Mouse (Mus musculus) intestine, embryonic 15.5 days (tissue): ENCODE measurements around the gene Hecw2. TPM values are rescaled to one million over a fixed set of nuclear protein-coding genes. Genes with fewer than 3 reads are reported as not detected.
A peak's percentile ranks its signal among the peaks of the same experiment; 100 is the strongest.

Source experiments
- ATAC-seq: fragments of 200-750 bp; cut with Nextera tagmentation; 2 replicates; pipeline ENCODE4 v1.8.0; 2017; ENCODE audit warnings: moderate TSS enrichment, moderate library complexity
- H3K27ac ChIP-seq: fragments of 300-500 bp; sonication (generic); 2 replicates; pipeline ENCODE4 v1.5.1; 2015; ENCODE audit warnings: mild to moderate bottlenecking, inconsistent platforms
- H3K27me3 ChIP-seq: fragments of 300-500 bp; sonication (generic); replicated peaks from 2 replicates; pipeline ENCODE4 v1.6.1; 2015; ENCODE audit warnings: inconsistent platforms
- H3K36me3 ChIP-seq: fragments of 300-500 bp; sonication (generic); 2 replicates; pipeline ENCODE4 v1.6.1; 2015; ENCODE audit warnings: inconsistent platforms
- H3K4me1 ChIP-seq: fragments of 300-500 bp; sonication (generic); replicated peaks from 2 replicates; pipeline ENCODE4 v1.6.1; 2015; ENCODE audit warnings: inconsistent platforms
- H3K4me2 ChIP-seq: fragments of 300-500 bp; sonication (generic); replicated peaks from 2 replicates; pipeline ENCODE4 v1.6.1; 2015; ENCODE audit warnings: mild to moderate bottlenecking, inconsistent platforms
- H3K4me3 ChIP-seq: fragments of 300-500 bp; sonication (generic); replicated peaks from 2 replicates; pipeline ENCODE4 v1.5.1; 2015; ENCODE audit warnings: inconsistent platforms
- H3K9ac ChIP-seq: fragments of 300-500 bp; sonication (generic); 2 replicates; pipeline ENCODE4 v1.6.1; 2015; ENCODE audit warnings: inconsistent platforms
- H3K9me3 ChIP-seq: fragments of 300-500 bp; sonication (generic); 2 replicates; pipeline ENCODE4 v1.6.1; 2016; ENCODE audit warnings: inconsistent platforms
- WGBS: fragments of 180-500 bp; shearing (Covaris S2); methylation state at CpG from one replicate; pipeline ENCODE4 v1.1.7; 2015; 5-methylcytosine and 5-hydroxymethylcytosine counted together
- polyA plus RNA-seq: library from polyadenylated mRNA; unstranded; fragments of >200 nt; fragmentation: Nextera tagmentation; extraction: Ambion mirVana; gene quantifications from 2 replicates; pipeline ENCODE4 v1.2.1, GENCODE M21; 2015

The Hecw2 gene
- polyA plus RNA-seq, 1 experiment from 2014 or later, result 1.8 TPM

DNA sequence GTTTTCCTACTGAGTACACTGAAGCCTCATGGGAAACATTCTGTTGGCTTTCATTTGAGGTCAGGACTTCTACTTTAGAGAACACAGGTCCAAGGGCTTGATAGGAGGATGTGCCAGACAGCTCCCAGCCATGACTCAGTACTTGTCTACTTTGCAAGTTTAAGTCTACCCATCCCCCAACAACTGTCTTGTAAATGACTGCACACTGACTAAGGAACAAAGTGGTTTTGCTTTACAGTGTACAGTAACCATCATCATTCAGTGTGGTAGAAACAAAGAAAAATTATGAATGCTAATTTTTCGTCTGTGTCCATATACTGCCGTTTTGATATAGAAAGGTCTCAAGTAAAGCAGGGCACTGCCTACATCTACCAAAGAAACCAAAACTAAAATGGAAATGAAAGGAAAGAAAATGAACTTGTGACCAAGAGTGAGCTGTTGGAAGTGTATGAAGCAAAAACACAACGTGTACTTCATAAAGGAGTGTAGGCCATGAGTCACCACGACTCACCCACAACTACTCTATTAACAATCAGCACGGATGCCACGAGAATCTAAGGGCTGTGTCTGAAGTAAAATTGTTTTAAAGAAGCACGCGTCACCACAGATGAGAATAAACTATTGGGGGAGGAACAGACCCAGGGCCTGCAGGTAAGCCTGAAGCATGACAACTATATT, 356.6 kb downstream of the Hecw2 start:
- H3K27me3 ChIP-seq, result no peaks in the 10 kb centered on the region
- 80% methylated on average over 8 of the region's 8 CpGs for WGBS
- ATAC-seq, result no peak

DNA sequence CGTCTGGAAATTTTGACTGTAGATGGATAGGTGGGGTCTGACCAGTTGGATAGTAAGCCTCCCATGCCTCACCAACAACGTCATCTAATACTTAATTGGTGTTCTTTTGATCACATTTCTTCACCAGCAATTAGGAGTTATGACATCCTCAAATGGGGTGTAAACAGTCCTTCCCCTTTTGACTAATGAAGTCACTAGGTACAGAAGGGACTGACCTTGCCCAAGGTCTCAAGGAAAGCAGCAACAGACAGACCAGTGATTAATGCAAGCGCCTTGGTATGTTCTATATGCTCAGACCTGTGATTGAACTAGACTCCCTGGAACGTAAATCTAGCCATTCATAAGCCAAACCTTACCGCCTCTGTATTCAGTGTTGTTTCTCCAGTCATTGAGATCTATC, 364.7 kb downstream of the Hecw2 start:
- Histone ChIP-seq H3K27me3 (no peaks in the 10 kb centered on the region), H3K4me2 (no peak overlapping the region), H3K9ac (no peak overlapping the region), H3K27ac (no peak overlapping the region), H3K36me3 (no peaks in the 10 kb centered on the region), H3K4me3 (no peak overlapping the region), H3K4me1 (no peaks in the 10 kb centered on the region), H3K9me3 (no peaks in the 10 kb centered on the region)
- WGBS, result 85% methylated on average over 5 of the region's 5 CpGs
- no peak for ATAC-seq

More for the DNA sequence above, 356.6 kb downstream of the Hecw2 start:
- Histone ChIP-seq H3K4me1 (no peaks in the 10 kb centered on the region), H3K9ac (no peak overlapping the region), H3K4me2 (no peak overlapping the region), H3K27ac (no peak overlapping the region), H3K36me3 (no peaks in the 10 kb centered on the region), H3K9me3 (no peaks in the 10 kb centered on the region), H3K4me3 (no peak overlapping the region)

DNA sequence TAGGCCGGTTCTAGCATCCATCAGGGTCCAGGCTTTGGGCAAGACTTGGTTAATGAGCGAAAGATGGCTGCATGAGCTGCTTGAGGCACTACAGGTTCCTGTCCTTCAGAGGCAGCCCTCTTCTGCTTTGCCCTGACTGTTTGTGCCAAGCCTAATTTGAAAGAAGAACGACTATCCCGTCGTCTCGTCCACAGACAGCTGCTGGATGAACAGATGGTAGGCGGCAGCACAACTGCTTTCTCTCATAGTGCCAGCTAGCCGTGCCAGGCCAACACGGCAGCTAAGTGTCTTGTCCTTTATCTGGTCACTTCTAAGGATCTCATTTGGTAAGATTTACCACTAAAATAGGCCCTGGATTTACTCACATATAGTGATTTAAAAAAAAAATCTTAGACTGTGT, 365.9 kb downstream of the Hecw2 start:
- WGBS, result 78% methylated on average over 9 of the region's 9 CpGs
- no peaks in the 10 kb centered on the region for H3K36me3 ChIP-seq
- ATAC-seq, result no peak
- H3K9ac ChIP-seq, result no peak overlapping the region
- H3K4me3 ChIP-seq, result no peak overlapping the region
- H3K4me2 ChIP-seq, result no peak overlapping the region
- H3K4me1 ChIP-seq, result no peaks in the 10 kb centered on the region
- H3K27me3 ChIP-seq, result no peaks in the 10 kb centered on the region
- no peaks in the 10 kb centered on the region for H3K9me3 ChIP-seq
- no peak overlapping the region for H3K27ac ChIP-seq

DNA sequence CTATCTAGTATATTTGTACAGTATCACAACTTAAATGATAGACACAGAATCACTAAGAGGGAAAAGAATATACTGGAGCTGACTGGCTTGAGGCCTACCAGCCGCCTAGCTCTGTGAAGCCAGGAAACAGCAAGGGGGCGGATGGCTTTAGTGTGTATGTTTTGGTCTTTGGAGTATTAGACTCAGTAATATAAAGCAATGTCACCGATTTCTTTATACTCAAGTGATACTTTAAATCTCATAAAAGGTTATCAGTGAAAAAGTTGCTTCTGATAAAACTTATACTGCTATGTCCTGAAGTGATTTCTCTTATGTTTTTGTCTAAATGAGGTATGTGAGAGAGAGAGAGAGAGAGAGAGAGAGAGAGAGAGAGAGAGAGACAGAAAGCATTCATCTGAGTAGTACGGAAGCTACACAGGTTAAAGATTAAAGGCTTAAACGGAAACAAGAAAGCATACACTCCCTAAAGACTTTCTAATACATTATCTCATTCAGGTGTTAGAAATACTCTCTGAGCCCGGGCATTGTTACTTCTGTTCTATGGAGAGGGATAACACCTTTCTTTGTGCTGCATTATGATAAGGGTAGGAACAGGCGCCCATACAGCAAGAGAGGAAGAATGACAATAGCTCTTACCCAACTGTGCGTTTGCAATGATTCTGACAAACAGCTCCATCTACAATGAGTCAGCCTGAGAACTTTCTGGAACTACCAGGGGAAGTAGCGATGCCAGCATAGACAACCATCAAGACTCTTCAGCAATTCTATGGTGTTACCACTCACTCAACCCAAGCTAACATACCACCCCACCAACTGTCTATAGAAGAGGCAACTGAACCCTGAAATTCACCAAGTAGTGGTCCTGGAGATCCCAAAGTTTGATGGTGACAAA, 370.3 kb downstream of the Hecw2 start:
- Histone ChIP-seq H3K27ac (no peak overlapping the region), H3K9me3 (no peaks in the 10 kb centered on the region), H3K4me1 (no peaks in the 10 kb centered on the region), H3K4me2 (no peak overlapping the region), H3K9ac (no peak overlapping the region), H3K27me3 (no peaks in the 10 kb centered on the region), H3K36me3 (no peaks in the 10 kb centered on the region), H3K4me3 (no peak overlapping the region)
- WGBS, result 79% methylated on average over 9 of the region's 9 CpGs
- no peak for ATAC-seq

DNA sequence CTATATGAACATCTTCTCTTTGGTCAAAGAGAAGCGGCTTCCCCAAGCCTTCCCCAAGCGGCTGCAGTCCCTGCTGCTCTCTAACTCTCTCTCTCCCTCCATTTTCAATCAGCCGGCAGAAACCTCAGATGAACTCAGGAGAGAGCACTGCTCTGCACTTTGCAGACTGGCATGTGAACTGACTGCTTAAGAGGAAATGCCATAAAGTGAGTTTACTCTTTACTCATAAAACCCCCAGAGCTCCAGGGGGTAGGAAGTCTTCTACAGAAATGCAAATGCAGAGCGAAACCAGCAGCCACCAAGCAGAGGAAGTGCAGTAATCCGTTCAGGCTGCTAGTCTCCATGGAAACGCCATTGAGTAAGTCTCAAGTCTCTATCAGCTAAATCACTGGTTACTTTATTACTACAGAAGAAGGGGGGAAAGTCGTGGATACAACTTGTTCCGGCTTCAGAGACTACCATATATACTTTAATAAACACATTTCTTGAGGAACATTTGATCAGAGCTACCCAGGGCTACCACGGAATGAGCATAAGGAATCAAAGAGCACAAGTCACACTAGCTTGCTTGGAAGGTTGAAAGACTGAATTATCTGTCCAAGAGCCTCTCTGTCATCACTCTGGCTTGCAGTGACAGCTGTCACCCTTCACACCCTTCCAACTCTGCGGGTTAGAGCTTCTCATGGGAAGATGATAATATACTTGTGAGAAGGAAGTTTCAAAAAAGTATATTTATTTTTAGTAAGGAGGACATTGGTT, 371.1 kb downstream of the Hecw2 start:
- Histone ChIP-seq H3K4me3 (peak overlapping the region; percentile 24), H3K27ac (no peak overlapping the region), H3K27me3 (no peaks in the 10 kb centered on the region), H3K9ac (no peak overlapping the region), H3K36me3 (no peaks in the 10 kb centered on the region), H3K4me2 (peak overlapping the region; percentile 52), H3K4me1 (no peaks in the 10 kb centered on the region), H3K9me3 (no peaks in the 10 kb centered on the region)
- 7% methylated on average over 10 of the region's 10 CpGs for WGBS
- peak; percentile 89 for ATAC-seq

DNA sequence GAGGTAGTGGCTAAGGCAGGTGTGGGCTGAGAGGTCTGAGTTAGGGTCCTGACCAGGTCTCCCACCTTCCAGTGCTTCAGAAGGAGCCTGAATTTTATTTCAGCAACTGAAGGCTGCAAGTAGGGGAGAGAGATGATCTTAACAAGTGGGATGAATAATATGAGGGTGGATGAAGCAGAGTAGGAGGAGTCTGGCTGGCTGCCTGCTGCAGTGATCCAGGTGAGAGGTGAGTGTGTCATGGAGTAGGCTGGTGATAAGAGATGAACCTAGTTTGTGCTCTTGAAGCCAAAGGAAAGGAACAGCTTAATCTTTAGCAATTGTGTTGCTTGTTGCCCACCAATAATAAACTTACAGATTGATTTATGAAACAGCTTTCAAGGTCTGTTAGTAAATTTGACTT, 373.0 kb downstream of the Hecw2 start:
- Histone ChIP-seq H3K4me3 (no peak overlapping the region), H3K9me3 (no peaks in the 10 kb centered on the region), H3K9ac (no peak overlapping the region), H3K4me2 (no peak overlapping the region), H3K36me3 (no peaks in the 10 kb centered on the region), H3K27ac (no peak overlapping the region), H3K27me3 (no peaks in the 10 kb centered on the region), H3K4me1 (no peaks in the 10 kb centered on the region)
- no peak for ATAC-seq

DNA sequence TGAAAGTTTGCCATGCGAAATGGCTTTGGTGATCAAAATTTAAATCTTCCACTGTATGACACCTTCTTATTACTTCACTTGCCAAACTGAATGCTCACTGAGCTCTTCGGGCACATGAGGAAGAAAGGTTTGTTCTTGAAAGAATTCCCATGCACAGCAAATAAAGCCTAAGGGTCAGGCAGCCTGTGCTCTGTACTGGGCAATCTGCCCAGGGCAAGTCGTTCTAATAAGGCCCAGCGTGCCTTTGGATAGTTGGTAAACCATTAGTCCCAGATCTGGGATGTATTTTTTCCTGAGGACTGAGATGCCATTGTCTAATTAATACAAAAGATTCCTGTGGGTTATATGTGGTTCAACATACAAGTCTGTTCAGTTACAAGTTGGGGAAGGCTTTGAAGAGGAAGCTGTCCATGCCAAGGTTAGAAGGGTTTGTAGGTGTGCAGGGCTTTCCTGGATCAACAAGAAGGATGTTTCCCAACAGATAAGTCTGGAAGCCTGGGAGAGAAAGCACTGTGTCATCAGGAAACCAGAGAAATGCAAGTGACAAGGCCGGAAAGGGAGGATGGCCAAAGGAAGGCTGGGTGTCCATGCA, 374.8 kb downstream of the Hecw2 start:
- H3K27ac ChIP-seq, result no peak overlapping the region
- no peaks in the 10 kb centered on the region for H3K9me3 ChIP-seq
- WGBS, result 76% methylated on average over 5 of the region's 5 CpGs
- no peaks in the 10 kb centered on the region for H3K27me3 ChIP-seq
- ATAC-seq, result no peak
- H3K4me1 ChIP-seq, result no peaks in the 10 kb centered on the region
- H3K4me3 ChIP-seq, result no peak overlapping the region
- no peaks in the 10 kb centered on the region for H3K36me3 ChIP-seq
- H3K4me2 ChIP-seq, result no peak overlapping the region
- H3K9ac ChIP-seq, result no peak overlapping the region

DNA sequence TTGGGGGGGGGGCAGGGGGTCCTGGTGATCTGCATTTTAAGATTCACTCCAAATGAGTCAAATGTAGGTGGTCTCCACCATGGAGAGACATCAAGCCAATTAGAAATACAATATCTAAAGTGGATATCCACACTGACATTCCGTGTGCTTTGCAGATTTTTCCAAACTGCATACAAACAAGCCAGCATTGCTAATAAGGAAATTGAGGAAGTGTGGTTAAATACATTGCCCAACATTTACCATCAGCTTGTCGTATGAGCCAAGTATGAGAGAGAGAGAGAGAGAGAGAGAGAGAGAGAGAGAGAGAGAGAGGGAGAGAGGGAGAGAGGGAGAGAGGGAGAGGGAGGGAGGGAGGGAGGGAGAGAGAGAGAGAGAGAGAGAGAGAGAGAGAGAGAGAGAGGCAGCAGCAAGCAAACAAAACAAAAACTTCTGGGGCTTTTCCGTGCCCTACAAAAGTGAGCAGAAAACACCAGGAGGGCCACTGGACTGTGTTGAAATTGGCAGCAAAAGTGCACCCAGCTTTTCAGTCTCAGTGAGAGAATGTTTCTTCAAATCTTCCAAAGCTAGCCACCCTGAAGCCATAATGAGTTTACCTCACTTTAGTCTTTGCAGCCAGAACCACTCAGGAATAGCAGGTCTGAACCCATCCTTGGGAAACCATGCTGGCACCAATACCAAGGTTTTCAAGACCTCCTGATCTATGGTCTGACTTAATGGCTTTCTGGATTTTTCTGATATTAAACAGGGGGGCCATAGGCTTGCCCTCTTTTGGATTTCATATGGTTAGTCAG, 376.7 kb downstream of the Hecw2 start:
- Histone ChIP-seq H3K9me3 (no peaks in the 10 kb centered on the region), H3K4me1 (no peaks in the 10 kb centered on the region), H3K9ac (no peak overlapping the region), H3K36me3 (no peaks in the 10 kb centered on the region), H3K27me3 (no peaks in the 10 kb centered on the region), H3K4me2 (no peak overlapping the region), H3K27ac (no peak overlapping the region), H3K4me3 (no peak overlapping the region)
- WGBS, result 62% methylated on average over 3 of the region's 3 CpGs
- no peak for ATAC-seq

DNA sequence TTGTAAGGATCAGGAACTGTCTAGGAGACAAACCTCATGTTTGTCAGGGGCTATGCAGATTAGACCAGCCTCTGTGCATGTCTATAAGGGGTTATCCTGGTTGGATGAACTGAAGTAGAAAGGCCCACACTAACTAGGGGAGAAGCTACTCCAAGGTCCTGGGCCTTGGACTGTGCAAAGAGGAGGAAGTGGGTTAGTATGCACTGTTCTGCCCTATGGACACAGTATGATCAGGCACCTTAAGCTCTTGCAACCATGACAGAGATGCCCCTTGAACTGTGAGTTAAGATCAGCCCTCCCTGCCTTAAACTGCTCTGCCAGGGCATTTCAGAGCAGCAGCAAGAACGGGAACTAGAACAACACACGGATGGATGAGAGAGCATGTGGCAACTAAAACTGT, 378.6 kb downstream of the Hecw2 start:
- no peak; the same call in 1 of the 2 replicates for ATAC-seq
- H3K4me2 ChIP-seq, result no peak overlapping the region
- no peaks in the 10 kb centered on the region for H3K4me1 ChIP-seq
- no peaks in the 10 kb centered on the region for H3K9me3 ChIP-seq
- H3K36me3 ChIP-seq, result no peaks in the 10 kb centered on the region
- no peak overlapping the region for H3K4me3 ChIP-seq
- H3K27me3 ChIP-seq, result no peaks in the 10 kb centered on the region
- H3K9ac ChIP-seq, result no peak overlapping the region
- H3K27ac ChIP-seq, result no peak overlapping the region
- WGBS, result 70% methylated on average over 2 of the region's 2 CpGs

DNA sequence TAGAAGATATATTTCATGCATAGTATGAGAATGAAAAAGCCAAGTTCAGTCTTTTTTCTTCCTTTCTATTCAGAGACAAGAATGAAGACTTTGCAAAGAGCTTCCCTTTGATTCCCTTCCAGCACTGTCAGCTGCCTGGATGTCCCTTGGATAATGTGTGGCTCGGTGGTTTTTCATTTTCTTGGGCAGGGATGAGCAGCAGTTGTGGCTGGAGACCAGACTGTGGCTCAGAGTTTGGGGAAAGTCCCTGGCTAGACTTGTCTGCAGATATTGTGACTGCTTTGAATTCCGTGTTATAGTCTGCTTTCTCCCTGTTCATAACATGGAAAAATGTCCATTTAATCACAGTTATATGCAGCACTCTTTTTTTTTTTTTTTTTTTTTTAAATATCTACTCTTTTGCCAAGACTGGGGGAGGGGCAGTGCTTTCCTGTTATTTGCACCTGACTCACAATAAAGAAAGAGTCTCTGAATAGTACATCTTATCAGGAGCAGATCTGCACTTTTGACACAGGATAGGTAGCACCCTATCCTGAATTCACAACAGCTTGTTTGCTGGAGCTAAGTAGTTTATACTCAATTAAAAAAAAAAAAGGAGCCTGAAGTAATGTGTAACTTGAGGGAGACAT, 380.8 kb downstream of the Hecw2 start:
- no peak overlapping the region for H3K4me2 ChIP-seq
- H3K36me3 ChIP-seq, result no peaks in the 10 kb centered on the region
- no peak for ATAC-seq
- H3K9ac ChIP-seq, result no peak overlapping the region
- H3K9me3 ChIP-seq, result no peaks in the 10 kb centered on the region
- no peaks in the 10 kb centered on the region for H3K27me3 ChIP-seq
- H3K4me1 ChIP-seq, result no peaks in the 10 kb centered on the region
- 58% methylated on average over 2 of the region's 2 CpGs for WGBS
- H3K27ac ChIP-seq, result no peak overlapping the region
- H3K4me3 ChIP-seq, result no peak overlapping the region

DNA sequence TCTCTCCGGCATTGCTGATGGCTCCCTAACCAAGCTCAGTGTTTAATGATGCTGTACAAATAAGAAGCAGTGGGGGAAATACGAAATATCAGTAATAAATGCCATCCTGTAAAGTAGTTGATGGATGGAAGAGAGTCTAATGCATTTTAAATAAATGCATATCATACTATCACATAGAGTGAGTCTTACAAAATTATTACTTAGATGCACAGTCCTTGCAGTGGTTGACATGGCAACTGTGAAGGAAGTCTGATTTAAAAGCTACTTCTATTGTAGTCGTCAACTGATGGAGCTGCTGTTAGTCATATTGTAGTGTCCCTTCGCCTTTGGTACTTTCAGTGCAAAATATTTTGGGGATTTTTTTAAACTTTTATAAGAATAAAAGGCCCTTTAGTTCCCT, 383.0 kb downstream of the Hecw2 start:
- H3K4me3 ChIP-seq, result no peak overlapping the region
- 90% methylated on average over 4 of the region's 4 CpGs for WGBS
- no peaks in the 10 kb centered on the region for H3K36me3 ChIP-seq
- no peaks in the 10 kb centered on the region for H3K9me3 ChIP-seq
- H3K4me2 ChIP-seq, result no peak overlapping the region
- no peaks in the 10 kb centered on the region for H3K27me3 ChIP-seq
- ATAC-seq, result no peak
- no peaks in the 10 kb centered on the region for H3K4me1 ChIP-seq
- no peak overlapping the region for H3K9ac ChIP-seq
- H3K27ac ChIP-seq, result no peak overlapping the region
